Mouse (Mus musculus): ENCODE data around the gene Pou5f1. TPM values are rescaled to one million over a fixed set of nuclear protein-coding genes. Genes with fewer than 3 reads are reported as not detected.

The Pou5f1 gene
- polyA plus RNA-seq, 1 experiment: 0.05 TPM

GRCm38 (mm10) chr17:35509284-35509683 is 3.5 kb downstream of the Pou5f1 start:
- Histone ChIP-seq H3K36me3 (ENCODE audit: control insufficient read depth) (peaks cover 30% of the 10 kb centered on the region), H3K9me3 (ENCODE audit: control insufficient read depth, low read length) (no peaks in the 10 kb centered on the region), H3K27me3 (ENCODE audit: control insufficient read depth) (peaks cover 47% of the 10 kb centered on the region), H3K4me1 (ENCODE audit: control insufficient read depth) (peaks cover 13% of the 10 kb centered on the region), H3K4me3 (replicated peaks) (no peak overlapping the region)
- TF ChIP-seq GATA1 (IDR thresholded peaks at IDR 0.05; ENCODE audit: low read length): no peak
- TF ChIP-seq TAL1 (IDR thresholded peaks at IDR 0.05; ENCODE audit: low read length): no peak

- peaks cover 43% of the 10 kb centered on the region for H3K4me1 ChIP-seq (ENCODE audit: control insufficient read depth)
- H3K36me3 ChIP-seq (ENCODE audit: control insufficient read depth): peaks cover 49% of the 10 kb centered on the region
- H3K27me3 ChIP-seq (ENCODE audit: control insufficient read depth): peaks cover 15% of the 10 kb centered on the region
- no peak for TF ChIP-seq TAL1 (IDR thresholded peaks at IDR 0.05; ENCODE audit: low read length)
- no peak for TF ChIP-seq GATA1 (IDR thresholded peaks at IDR 0.05; ENCODE audit: low read length)
- H3K9me3 ChIP-seq (ENCODE audit: control insufficient read depth, low read length): no peaks in the 10 kb centered on the region
- no peak overlapping the region for H3K4me3 ChIP-seq (replicated peaks)
Observed at GRCm38 (mm10) chr17:35512916-35513626, 7.3 kb downstream of the Pou5f1 start.

- no peak for TF ChIP-seq GATA1 (IDR thresholded peaks at IDR 0.05; ENCODE audit: low read length)
- H3K4me1 ChIP-seq (ENCODE audit: control insufficient read depth): peaks cover 47% of the 10 kb centered on the region
- H3K4me3 ChIP-seq (replicated peaks): peak overlapping the region; percentile 68
- H3K27me3 ChIP-seq (ENCODE audit: control insufficient read depth): peaks cover 10% of the 10 kb centered on the region
- peaks cover 53% of the 10 kb centered on the region for H3K36me3 ChIP-seq (ENCODE audit: control insufficient read depth)
- H3K9me3 ChIP-seq (ENCODE audit: control insufficient read depth, low read length): no peaks in the 10 kb centered on the region
Observed at GRCm38 (mm10) chr17:35513886-35514285, 8.1 kb downstream of the Pou5f1 start.

GRCm38 (mm10) chr17:35514756-35515155 is 8.9 kb downstream of the Pou5f1 start:
- H3K27me3 ChIP-seq (ENCODE audit: control insufficient read depth): peaks cover 1% of the 10 kb centered on the region
- H3K9me3 ChIP-seq (ENCODE audit: control insufficient read depth, low read length): no peaks in the 10 kb centered on the region
- peaks cover 59% of the 10 kb centered on the region for H3K36me3 ChIP-seq (ENCODE audit: control insufficient read depth)
- TF ChIP-seq TAL1 (IDR thresholded peaks at IDR 0.05; ENCODE audit: low read length) (no peak), GATA1 (IDR thresholded peaks at IDR 0.05; ENCODE audit: low read length) (no peak)
- H3K4me3 ChIP-seq (replicated peaks): peak overlapping the region; percentile 68
- peaks cover 47% of the 10 kb centered on the region for H3K4me1 ChIP-seq (ENCODE audit: control insufficient read depth)

GRCm38 (mm10) chr17:35515911-35516640 is 10.3 kb downstream of the Pou5f1 start:
- H3K4me1 ChIP-seq (ENCODE audit: control insufficient read depth): peaks cover 50% of the 10 kb centered on the region
- H3K36me3 ChIP-seq (ENCODE audit: control insufficient read depth): peaks cover 71% of the 10 kb centered on the region
- H3K27me3 ChIP-seq (ENCODE audit: control insufficient read depth): no peaks in the 10 kb centered on the region
- TF ChIP-seq TAL1 (IDR thresholded peaks at IDR 0.05; ENCODE audit: low read length) (no peak), GATA1 (IDR thresholded peaks at IDR 0.05; ENCODE audit: low read length) (no peak)
- H3K9me3 ChIP-seq (ENCODE audit: control insufficient read depth, low read length): no peaks in the 10 kb centered on the region
- peak overlapping the region; percentile 68 for H3K4me3 ChIP-seq (replicated peaks)

GRCm38 (mm10) chr17:35516652-35517500 is 11.1 kb downstream of the Pou5f1 start, which contains the start of the genes Tcf19 and Cchcr1:
Gene Tcf19 (minus strand): TSS chr17:35516824.
Gene Cchcr1 (plus strand): TSS chr17:35517100.
- peaks cover 50% of the 10 kb centered on the region for H3K4me1 ChIP-seq (ENCODE audit: control insufficient read depth)
- H3K27me3 ChIP-seq (ENCODE audit: control insufficient read depth): no peaks in the 10 kb centered on the region
- H3K4me3 ChIP-seq (replicated peaks): peak within 1 kb of the TSS; percentile 68
- no peaks in the 10 kb centered on the region for H3K9me3 ChIP-seq (ENCODE audit: control insufficient read depth, low read length)
- H3K36me3 ChIP-seq (ENCODE audit: control insufficient read depth): peaks cover 72% of the 10 kb centered on the region
- TF ChIP-seq TAL1 (IDR thresholded peaks at IDR 0.05; ENCODE audit: low read length) (no peak), GATA1 (IDR thresholded peaks at IDR 0.05; ENCODE audit: low read length) (no peak)

GRCm38 (mm10) chr17:35517526-35517925 is 11.7 kb downstream of the Pou5f1 start:
- H3K4me3 ChIP-seq (replicated peaks): peak overlapping the region; percentile 68
- TF ChIP-seq TAL1 (IDR thresholded peaks at IDR 0.05; ENCODE audit: low read length) (no peak), GATA1 (IDR thresholded peaks at IDR 0.05; ENCODE audit: low read length) (no peak)
- peaks cover 70% of the 10 kb centered on the region for H3K36me3 ChIP-seq (ENCODE audit: control insufficient read depth)
- H3K9me3 ChIP-seq (ENCODE audit: control insufficient read depth, low read length): no peaks in the 10 kb centered on the region
- H3K4me1 ChIP-seq (ENCODE audit: control insufficient read depth): peaks cover 50% of the 10 kb centered on the region
- no peaks in the 10 kb centered on the region for H3K27me3 ChIP-seq (ENCODE audit: control insufficient read depth)

GRCm38 (mm10) chr17:35524354-35524753 is 18.5 kb downstream of the Pou5f1 start:
- no peak for TF ChIP-seq TAL1 (IDR thresholded peaks at IDR 0.05; ENCODE audit: low read length)
- no peak for TF ChIP-seq GATA1 (IDR thresholded peaks at IDR 0.05; ENCODE audit: low read length)
- H3K4me3 ChIP-seq (replicated peaks): no peak overlapping the region
- H3K36me3 ChIP-seq (ENCODE audit: control insufficient read depth): peaks cover 90% of the 10 kb centered on the region
- peaks cover 2% of the 10 kb centered on the region for H3K4me1 ChIP-seq (ENCODE audit: control insufficient read depth)
- no peaks in the 10 kb centered on the region for H3K27me3 ChIP-seq (ENCODE audit: control insufficient read depth)
- no peaks in the 10 kb centered on the region for H3K9me3 ChIP-seq (ENCODE audit: control insufficient read depth, low read length)

Measured in erythroblast, embryonic 14.5 days (primary cell).